ENCODE assay signal across 13 mouse cellular contexts in the genomic region with DNA sequence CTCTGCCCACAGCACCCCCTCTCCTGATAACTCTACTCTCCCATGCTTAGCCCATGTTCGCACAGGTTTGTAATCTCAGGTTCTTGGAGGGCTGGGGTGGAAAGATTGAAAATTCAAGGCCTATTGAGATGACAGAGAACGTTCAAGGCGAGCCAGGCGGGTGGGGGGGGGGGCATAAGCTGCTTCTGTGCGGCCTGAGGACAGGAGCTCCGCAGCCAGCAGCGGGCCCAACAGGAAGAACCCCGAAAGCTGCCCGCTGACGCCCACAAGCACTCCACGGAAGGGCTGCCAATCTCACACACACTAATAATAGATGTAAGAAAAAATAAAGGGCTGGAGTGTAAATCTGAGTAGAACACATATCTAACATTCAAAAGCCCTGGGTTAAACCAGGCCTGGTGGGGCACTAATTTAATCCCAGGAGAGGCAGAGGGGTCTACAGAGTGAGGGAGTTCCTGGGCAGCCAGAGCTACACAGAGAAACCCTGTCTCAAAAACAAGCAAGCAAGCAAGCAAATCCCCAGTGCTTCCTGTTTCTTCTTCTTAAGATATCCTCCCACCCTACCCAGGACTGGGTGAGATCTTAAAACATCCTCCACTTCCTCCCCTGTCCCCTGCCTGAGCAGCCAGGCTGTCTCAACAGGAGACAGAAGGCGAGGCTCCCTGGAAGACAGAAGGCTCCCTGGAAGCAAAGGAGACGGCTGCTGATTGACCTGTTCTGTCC. TPM values are rescaled to one million over a fixed set of nuclear protein-coding genes. Genes with fewer than 3 reads are reported as not detected.
DNase-seq lines count a peak whose midpoint lies in the region; ATAC-seq lines count a peak whose summit lies in the region.
"Had no signal": no experiment of that assay in that cellular context is flagged by ENCODE, and none has a peak within 500 bp of the region (broad histone marks: within the 10 kb centered on the region; RNA-seq: fewer than 3 reads in every experiment).

No protein-coding gene starts in this region.

- peaks cover 29% of the 10 kb centered on the region for H3K4me1 ChIP-seq in kidney, embryonic 15.5 days
- H3K4me1 ChIP-seq in midbrain, embryonic 16.5 days (ENCODE audit: control insufficient read depth, insufficient read depth, low read length), result peaks cover 23% of the 10 kb centered on the region
- peaks cover 21% of the 10 kb centered on the region for H3K4me1 ChIP-seq in forebrain, embryonic 15.5 days

- WGBS in kidney, embryonic 15.5 days, result 65% methylated on average over 13 of the region's 13 CpGs
- WGBS in midbrain, embryonic 16.5 days, result 70% methylated on average over 13 of the region's 13 CpGs
- 62% methylated on average over 13 of the region's 13 CpGs for WGBS in forebrain, embryonic 15.5 days

- no peak overlapping the region for H3K4me2 ChIP-seq in kidney, embryonic 15.5 days
- H3K4me2 ChIP-seq in midbrain, embryonic 16.5 days (ENCODE audit: low read length), result no peak overlapping the region
- no peak overlapping the region for H3K4me2 ChIP-seq in forebrain, embryonic 15.5 days (replicated peaks)

- H3K27me3 ChIP-seq in kidney, embryonic 15.5 days, result peaks cover 5% of the 10 kb centered on the region; the same call in 1 of the 2 replicates
- H3K27me3 ChIP-seq in midbrain, embryonic 16.5 days (ENCODE audit: control insufficient read depth, insufficient read depth, low read depth, low read length), result peaks cover 2% of the 10 kb centered on the region
- H3K27me3 ChIP-seq in forebrain, embryonic 15.5 days, result no peaks in the 10 kb centered on the region; the same call in 1 of the 2 replicates

- H3K9me3 ChIP-seq in kidney, embryonic 15.5 days (replicated peaks), result no peaks in the 10 kb centered on the region
- H3K9me3 ChIP-seq in midbrain, embryonic 16.5 days (replicated peaks; ENCODE audit: control insufficient read depth, low read length, poor library complexity, severe bottlenecking), result no peaks in the 10 kb centered on the region
- no peaks in the 10 kb centered on the region for H3K9me3 ChIP-seq in forebrain, embryonic 15.5 days

- H3K4me3 ChIP-seq in kidney, embryonic 15.5 days (replicated peaks), result no peak overlapping the region
- H3K4me3 ChIP-seq in midbrain, embryonic 16.5 days (ENCODE audit: low read depth, low read length), result no peak overlapping the region
- H3K4me3 ChIP-seq in forebrain, embryonic 15.5 days, result no peak overlapping the region

- ATAC-seq in kidney, embryonic 15.5 days (replicated peaks; ENCODE audit: low FRiP score), result no peak
- no peak for ATAC-seq in midbrain, embryonic 16.5 days
- ATAC-seq in forebrain, embryonic 15.5 days (replicated peaks), result no peak

- H3K9ac ChIP-seq in kidney, embryonic 15.5 days, result no peak overlapping the region
- no peak overlapping the region for H3K9ac ChIP-seq in midbrain, embryonic 16.5 days (ENCODE audit: low read depth, low read length)
- no peak overlapping the region for H3K9ac ChIP-seq in forebrain, embryonic 15.5 days (replicated peaks)

- peak overlapping the region; percentile 15; the same call in 1 of the 2 replicates for H3K27ac ChIP-seq in kidney, embryonic 15.5 days
- no peak overlapping the region for H3K27ac ChIP-seq in midbrain, embryonic 16.5 days (ENCODE audit: low read length)
- no peak overlapping the region for H3K27ac ChIP-seq in forebrain, embryonic 15.5 days (replicated peaks)

- H3K36me3 ChIP-seq in kidney, embryonic 15.5 days, result peaks cover 14% of the 10 kb centered on the region
- H3K36me3 ChIP-seq in midbrain, embryonic 16.5 days (ENCODE audit: control insufficient read depth, insufficient read depth, low read length), result no peaks in the 10 kb centered on the region
- H3K36me3 ChIP-seq in forebrain, embryonic 15.5 days, result 0 out of 2 replicates have a peak, but pooled peaks cover 3% of the 10 kb centered on the region

- DNase-seq in kidney, adult 9 months, result no peak
- peak; percentile 66 for DNase-seq in CD4-positive helper T cell, adult 2 months (ENCODE audit: low read depth, low spot score)
- peak; percentile 64 for DNase-seq in T-cell, adult 2 months (ENCODE audit: low spot score)
- DNase-seq in lung, postnatal 25 days (ENCODE audit: low spot score), result peak; percentile 71
- no peak for DNase-seq in adrenal gland, adult (ENCODE audit: inconsistent age in 2 of 2, low spot score in 1 of 2)
- DNase-seq: adrenal gland, postnatal 10 days; cerebellum, postnatal 25 days; kidney, adult 8-10 months; left cerebral cortex, postnatal 4 days had no signal

RNA-seq across cellular contexts. Expression of a gene that starts 2.3 kb away (rescaled TPM):
- polyA plus RNA-seq in kidney, embryonic 15.5 days (2015; fragmentation: Nextera tagmentation; extraction: Ambion mirVana), result 37.2 and 38.2 TPM in 2 replicates
- 24.1 and 25.0 TPM in 2 replicates for polyA plus RNA-seq in midbrain, embryonic 16.5 days (2015; fragmentation: Nextera tagmentation; extraction: Ambion mirVana)
- 22.6 and 25.2 TPM in 2 replicates for polyA plus RNA-seq in forebrain, embryonic 15.5 days (2015; fragmentation: Nextera tagmentation; extraction: Ambion mirVana)

RNA-seq across cellular contexts. Expression of a gene that starts 10.3 kb away (rescaled TPM):
- 5.1 and 6.8 TPM in 2 replicates for polyA plus RNA-seq in kidney, embryonic 15.5 days (2015; fragmentation: Nextera tagmentation; extraction: Ambion mirVana)
- polyA plus RNA-seq in midbrain, embryonic 16.5 days (2015; fragmentation: Nextera tagmentation; extraction: Ambion mirVana), result 0.40 and 0.68 TPM in 2 replicates
- polyA plus RNA-seq in forebrain, embryonic 15.5 days (2015; fragmentation: Nextera tagmentation; extraction: Ambion mirVana), result 0.39 and 0.43 TPM in 2 replicates

RNA-seq across cellular contexts. Expression of a gene that starts 10.4 kb away (rescaled TPM):
- not detected in 2 replicates for polyA plus RNA-seq in kidney, embryonic 15.5 days (2015; fragmentation: Nextera tagmentation; extraction: Ambion mirVana)
- polyA plus RNA-seq in midbrain, embryonic 16.5 days (2015; fragmentation: Nextera tagmentation; extraction: Ambion mirVana), result not detected in 2 replicates
- polyA plus RNA-seq in forebrain, embryonic 15.5 days (2015; fragmentation: Nextera tagmentation; extraction: Ambion mirVana), result not detected in 2 replicates
- polyA plus RNA-seq: gonadal fat pad, adult 2 months had no signal

RNA-seq across cellular contexts. Expression of a gene that starts 11.9 kb away (rescaled TPM):
- polyA plus RNA-seq in kidney, embryonic 15.5 days (2015; fragmentation: Nextera tagmentation; extraction: Ambion mirVana), result 953 and 971 TPM in 2 replicates
- 520 and 542 TPM in 2 replicates for polyA plus RNA-seq in midbrain, embryonic 16.5 days (2015; fragmentation: Nextera tagmentation; extraction: Ambion mirVana)
- polyA plus RNA-seq in forebrain, embryonic 15.5 days (2015; fragmentation: Nextera tagmentation; extraction: Ambion mirVana), result 560 and 578 TPM in 2 replicates

RNA-seq across cellular contexts. Expression of a gene that starts 12.7 kb away (rescaled TPM):
- 2.4 and 3.0 TPM in 2 replicates for polyA plus RNA-seq in kidney, embryonic 15.5 days (2015; fragmentation: Nextera tagmentation; extraction: Ambion mirVana)
- 0.58 and 0.67 TPM in 2 replicates for polyA plus RNA-seq in midbrain, embryonic 16.5 days (2015; fragmentation: Nextera tagmentation; extraction: Ambion mirVana)
- polyA plus RNA-seq in forebrain, embryonic 15.5 days (2015; fragmentation: Nextera tagmentation; extraction: Ambion mirVana), result 0.70 and 0.86 TPM in 2 replicates

Comparison
In these comparisons a context has a peak if more than half of its experiments do, and no peak if none do; other contexts are left out.
1. DNase-seq: peak in CD4-positive helper T cell, adult 2 months (single experiment), T-cell, adult 2 months (single experiment) and lung, postnatal 25 days (single experiment); none in kidney, adult 9 months (single experiment) and adrenal gland, adult (0 of 2).